Mouse (Mus musculus) forebrain, postnatal 0 days (tissue): ENCODE data around the gene Dock1. TPM values are rescaled to one million over a fixed set of nuclear protein-coding genes. Genes with fewer than 3 reads are reported as not detected.

Source experiments
- ATAC-seq: fragments of 200-750 bp; cut with Nextera tagmentation; 2 replicates; pipeline ENCODE4 v1.8.0; 2017; ENCODE audit warnings: mild to moderate bottlenecking, moderate library complexity
- DNase-seq: peaks from one replicate; pipeline ENCODE4 v3.0.0-alpha.2; 2015
- H3K27ac ChIP-seq: fragments of 300-500 bp; sonication (generic); 2 replicates; pipeline ENCODE4 v1.5.1; 2014; ENCODE audit warnings: low read depth, mild to moderate bottlenecking, antibody characterized with exemption, low read length, moderate library complexity, mixed read lengths
- H3K27me3 ChIP-seq: fragments of 300-500 bp; sonication (generic); 2 replicates; pipeline ENCODE4 v1.6.1; 2014; ENCODE audit warnings: mild to moderate bottlenecking, low read length, mixed read lengths; ENCODE audit not compliant: insufficient read depth
- H3K36me3 ChIP-seq: fragments of 300-500 bp; sonication (generic); 2 replicates; pipeline ENCODE4 v1.6.1; 2014; ENCODE audit warnings: mild to moderate bottlenecking, moderate library complexity; ENCODE audit not compliant: insufficient read depth
- H3K4me1 ChIP-seq: fragments of 300-500 bp; sonication (generic); 2 replicates; pipeline ENCODE4 v1.6.1; 2014; ENCODE audit warnings: antibody characterized with exemption; ENCODE audit not compliant: insufficient read depth
- H3K4me2 ChIP-seq: fragments of 300-500 bp; sonication (generic); 2 replicates; pipeline ENCODE4 v1.6.1; 2014; ENCODE audit warnings: low read depth, mild to moderate bottlenecking, moderate library complexity
- H3K4me3 ChIP-seq: fragments of 300-500 bp; sonication (generic); 2 replicates; pipeline ENCODE4 v1.5.1; 2014; ENCODE audit warnings: low read depth, low read length, mixed read lengths
- H3K9ac ChIP-seq: fragments of 300-500 bp; sonication (generic); 2 replicates; pipeline ENCODE4 v1.6.1; 2014; ENCODE audit warnings: mild to moderate bottlenecking
- H3K9me3 ChIP-seq: fragments of 300-500 bp; sonication (generic); 2 replicates; pipeline ENCODE4 v1.6.1; 2016; ENCODE audit warnings: low read length
- CTCF ChIP-seq: sonication (generic); IDR thresholded peaks from 2 replicates; pipeline ENCODE4 v1.5.1; 2016; ENCODE audit warnings: antibody characterized with exemption, control low read depth, low read depth
- WGBS: fragments of 180-500 bp; shearing (Covaris S2); extraction: QIAGEN DNeasy Blood & Tissue Kit; methylation state at CpG from one replicate; pipeline ENCODE4 v1.1.7; 2014; 5-methylcytosine and 5-hydroxymethylcytosine counted together
- polyA plus RNA-seq: library from polyadenylated mRNA; unstranded; fragments of >200 nt; fragmentation: Nextera tagmentation; extraction: Ambion mirVana; gene quantifications from 2 replicates; pipeline ENCODE4 v1.2.1, GENCODE M21; 2015
- total RNA-seq: library from RNA; depleted of rRNA; stranded (reverse); fragments of >200 nt; gene quantifications from 2 replicates; pipeline ENCODE4 v1.2.3, GENCODE M21; 2014

Gene Dock1
- total and polyA plus RNA-seq, 2 experiments from 2014 or later: 5.5 to 12.6 TPM

DNA sequence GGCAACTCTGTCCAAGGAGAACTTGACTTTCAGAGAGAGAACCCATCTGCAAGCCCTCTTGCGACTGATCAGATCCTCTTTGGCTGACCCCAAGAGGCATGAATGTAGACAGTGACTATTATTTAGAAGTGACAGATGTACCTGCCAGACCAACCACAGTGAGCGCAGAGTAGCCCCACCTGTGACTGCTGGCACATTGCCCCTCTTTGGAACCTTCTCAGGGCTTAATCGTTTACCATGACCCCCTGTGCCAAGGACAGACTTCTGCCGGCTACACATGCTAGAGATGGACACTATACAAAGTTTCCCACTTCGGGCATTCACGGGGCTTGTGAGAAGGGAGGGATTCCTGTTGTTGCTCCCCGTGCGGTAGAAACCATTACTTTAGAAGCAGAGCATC is 413.0 kb downstream of the Dock1 start:
- no peak overlapping the region for H3K4me3 ChIP-seq
- no peak for ATAC-seq
- H3K27me3 ChIP-seq: no peaks in the 10 kb centered on the region
- H3K9me3 ChIP-seq: no peaks in the 10 kb centered on the region
- H3K4me2 ChIP-seq: no peak overlapping the region
- H3K9ac ChIP-seq: no peak overlapping the region
- TF ChIP-seq CTCF: no peak
- H3K4me1 ChIP-seq: no peaks in the 10 kb centered on the region
- no peaks in the 10 kb centered on the region for H3K36me3 ChIP-seq
- DNase-seq: no peak
- no peak overlapping the region for H3K27ac ChIP-seq
- WGBS: 86% methylated on average over 8 of the region's 8 CpGs

DNA sequence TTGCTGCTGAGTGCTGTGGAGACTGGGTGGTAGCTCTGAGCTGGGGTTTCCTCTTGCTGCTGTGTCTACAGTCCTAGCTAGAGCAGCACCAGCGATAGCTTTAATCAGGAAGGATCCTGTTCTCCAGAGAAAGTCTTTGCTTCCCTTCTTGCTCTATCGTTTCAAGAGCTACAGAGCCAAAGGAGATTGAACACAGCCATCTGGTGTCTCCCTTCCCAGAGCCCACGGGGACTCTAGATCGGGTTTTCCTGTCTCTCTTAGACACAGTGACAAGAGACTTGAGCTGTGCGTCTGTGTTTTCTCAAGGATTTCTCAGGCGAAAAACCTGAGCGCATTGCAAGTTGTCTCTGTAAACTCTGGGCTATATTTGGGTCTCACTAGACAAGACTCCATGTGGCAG is 413.6 kb downstream of the Dock1 start:
- no peak for DNase-seq
- 79% methylated on average over 7 of the region's 7 CpGs for WGBS
- no peak for TF ChIP-seq CTCF

DNA sequence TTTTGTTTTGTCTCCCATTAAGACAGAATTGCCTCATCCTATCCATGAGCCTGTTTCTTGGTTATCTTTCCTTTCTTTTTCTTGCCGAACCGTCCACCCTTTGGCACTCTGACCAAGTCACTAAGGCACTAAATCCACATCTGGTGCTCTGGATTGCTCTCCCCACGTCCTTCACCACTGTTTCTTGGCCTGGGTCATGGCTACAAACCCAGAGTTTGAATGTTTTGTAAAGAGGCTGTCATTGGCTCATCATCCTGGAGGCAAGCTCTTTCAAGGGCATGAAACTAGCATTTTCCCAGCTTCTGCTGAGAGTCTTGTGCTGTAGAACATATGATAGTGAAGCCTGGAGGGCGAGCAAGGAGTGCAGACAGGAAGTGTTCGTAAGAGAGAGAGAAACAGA is 416.1 kb downstream of the Dock1 start:
- no peak for DNase-seq
- Histone ChIP-seq H3K27ac (no peak overlapping the region), H3K36me3 (no peaks in the 10 kb centered on the region), H3K4me3 (no peak overlapping the region), H3K9me3 (no peaks in the 10 kb centered on the region), H3K27me3 (no peaks in the 10 kb centered on the region), H3K4me2 (no peak overlapping the region), H3K9ac (no peak overlapping the region), H3K4me1 (no peaks in the 10 kb centered on the region)
- TF ChIP-seq CTCF: no peak
- WGBS: 89% methylated on average over 5 of the region's 5 CpGs
- ATAC-seq: no peak

More for the DNA sequence above, 413.6 kb downstream of the Dock1 start:
- H3K27ac ChIP-seq: no peak overlapping the region
- no peak overlapping the region for H3K4me3 ChIP-seq
- no peak for ATAC-seq
- H3K4me2 ChIP-seq: no peak overlapping the region
- H3K4me1 ChIP-seq: no peaks in the 10 kb centered on the region
- H3K27me3 ChIP-seq: no peaks in the 10 kb centered on the region
- H3K9ac ChIP-seq: no peak overlapping the region
- H3K9me3 ChIP-seq: no peaks in the 10 kb centered on the region
- H3K36me3 ChIP-seq: no peaks in the 10 kb centered on the region

DNA sequence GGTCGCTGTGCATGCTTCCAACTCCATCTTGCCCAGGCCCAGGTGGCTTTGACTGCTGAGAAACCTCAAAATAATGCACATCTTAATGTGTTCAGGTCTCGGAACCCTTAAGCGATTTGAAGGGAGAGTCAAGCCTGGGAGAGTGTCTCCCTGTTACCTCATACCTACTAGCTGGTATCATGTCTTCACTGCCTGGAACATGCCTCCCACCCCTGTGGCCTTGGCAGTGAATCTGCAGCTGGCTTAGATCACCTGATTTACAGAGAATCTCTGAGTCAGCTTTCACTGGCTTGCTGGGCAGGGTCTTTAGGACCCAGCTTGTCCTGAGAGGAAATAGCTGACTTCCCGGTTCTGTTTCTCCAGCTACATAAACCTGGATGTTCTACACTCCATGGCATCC is 419.2 kb downstream of the Dock1 start:
- no peak overlapping the region for H3K27ac ChIP-seq
- no peak for TF ChIP-seq CTCF
- H3K4me3 ChIP-seq: no peak overlapping the region
- 91% methylated on average over 4 of the region's 4 CpGs for WGBS
- ATAC-seq (no peak), DNase-seq (no peak)
- H3K4me1 ChIP-seq: no peaks in the 10 kb centered on the region
- no peaks in the 10 kb centered on the region for H3K9me3 ChIP-seq
- no peaks in the 10 kb centered on the region for H3K36me3 ChIP-seq
- no peaks in the 10 kb centered on the region for H3K27me3 ChIP-seq
- H3K4me2 ChIP-seq: no peak overlapping the region
- no peak overlapping the region for H3K9ac ChIP-seq

DNA sequence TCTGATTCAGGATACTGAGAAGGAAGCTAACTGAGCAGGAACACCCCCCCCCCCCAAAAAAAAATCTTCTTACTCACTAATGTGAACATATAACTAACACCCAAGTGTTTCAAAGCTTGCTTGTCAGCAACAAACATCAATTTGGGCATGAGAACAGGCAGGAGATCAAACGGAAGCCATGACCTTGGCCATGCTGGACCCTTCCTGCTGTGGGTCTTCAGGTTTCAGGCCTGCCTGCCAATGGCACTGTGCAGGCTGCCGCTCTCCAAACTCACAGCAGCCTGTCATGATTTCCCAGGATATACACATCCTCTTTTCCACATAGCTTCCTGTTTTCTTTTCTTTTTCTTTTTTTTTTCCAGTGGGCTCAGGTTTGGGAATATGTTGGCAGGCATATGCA is 423.4 kb downstream of the Dock1 start:
- H3K9me3 ChIP-seq: no peaks in the 10 kb centered on the region
- H3K4me3 ChIP-seq: no peak overlapping the region
- no peaks in the 10 kb centered on the region for H3K4me1 ChIP-seq
- H3K4me2 ChIP-seq: no peak overlapping the region
- no peaks in the 10 kb centered on the region for H3K36me3 ChIP-seq
- DNase-seq: no peak
- no peak overlapping the region for H3K27ac ChIP-seq
- H3K27me3 ChIP-seq: no peaks in the 10 kb centered on the region
- no peak for TF ChIP-seq CTCF
- no peak overlapping the region for H3K9ac ChIP-seq
- no peak for ATAC-seq
- 76% methylated on average over 2 of the region's 2 CpGs for WGBS

DNA sequence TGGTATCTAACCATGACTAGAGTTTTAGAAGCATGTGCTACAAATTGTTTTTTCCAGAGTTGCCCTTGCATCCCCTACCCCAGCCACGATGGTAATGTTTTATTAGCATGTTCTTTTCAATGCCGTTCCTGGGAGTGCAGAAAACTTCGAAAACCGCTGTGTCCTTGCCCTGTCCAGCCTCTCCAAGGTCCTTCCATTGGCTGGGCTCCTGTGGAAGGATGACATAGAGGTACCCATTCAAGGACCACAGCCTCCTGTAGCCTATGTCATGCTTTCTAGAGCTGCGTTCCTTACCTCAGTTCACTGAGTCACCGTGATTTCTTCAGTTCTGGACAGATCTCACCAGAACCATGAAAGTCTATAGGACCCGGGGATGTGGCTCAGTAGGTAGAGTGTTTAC is 431.5 kb downstream of the Dock1 start:
- 95% methylated on average over 7 of the region's 7 CpGs for WGBS

DNA sequence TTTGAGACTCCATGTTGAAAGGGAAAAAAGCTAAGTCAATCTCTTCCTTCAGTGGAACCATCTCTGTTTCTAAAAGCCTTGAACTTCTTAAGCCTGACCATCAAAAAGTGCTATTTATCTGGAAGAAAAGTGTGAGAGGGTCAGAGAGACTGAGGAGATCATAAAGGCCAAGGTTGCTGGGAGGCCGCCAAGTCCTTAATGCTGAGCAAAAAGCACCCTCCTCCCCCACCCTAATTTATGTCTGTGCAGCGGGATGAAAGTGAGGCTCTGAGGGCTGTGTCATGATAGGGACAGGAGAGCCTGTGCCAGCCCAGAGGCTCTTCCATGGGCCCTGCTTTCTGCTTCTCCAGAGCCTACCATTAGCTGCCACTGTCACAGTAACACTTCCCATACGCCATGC is 436.1 kb downstream of the Dock1 start:
- ATAC-seq (no peak), DNase-seq (no peak)
- Histone ChIP-seq H3K4me2 (no peak overlapping the region), H3K36me3 (no peaks in the 10 kb centered on the region), H3K27me3 (no peaks in the 10 kb centered on the region), H3K9ac (no peak overlapping the region), H3K4me1 (no peaks in the 10 kb centered on the region), H3K9me3 (no peaks in the 10 kb centered on the region), H3K27ac (no peak overlapping the region), H3K4me3 (no peak overlapping the region)
- no peak for TF ChIP-seq CTCF
- WGBS: 64% methylated on average over 3 of the region's 3 CpGs

More for the DNA sequence above, 431.5 kb downstream of the Dock1 start:
- H3K4me1 ChIP-seq: no peaks in the 10 kb centered on the region
- TF ChIP-seq CTCF: no peak
- no peaks in the 10 kb centered on the region for H3K27me3 ChIP-seq
- H3K36me3 ChIP-seq: no peaks in the 10 kb centered on the region
- ATAC-seq (no peak), DNase-seq (no peak)
- no peak overlapping the region for H3K4me2 ChIP-seq
- no peak overlapping the region for H3K4me3 ChIP-seq
- no peaks in the 10 kb centered on the region for H3K9me3 ChIP-seq
- H3K9ac ChIP-seq: no peak overlapping the region
- H3K27ac ChIP-seq: no peak overlapping the region

DNA sequence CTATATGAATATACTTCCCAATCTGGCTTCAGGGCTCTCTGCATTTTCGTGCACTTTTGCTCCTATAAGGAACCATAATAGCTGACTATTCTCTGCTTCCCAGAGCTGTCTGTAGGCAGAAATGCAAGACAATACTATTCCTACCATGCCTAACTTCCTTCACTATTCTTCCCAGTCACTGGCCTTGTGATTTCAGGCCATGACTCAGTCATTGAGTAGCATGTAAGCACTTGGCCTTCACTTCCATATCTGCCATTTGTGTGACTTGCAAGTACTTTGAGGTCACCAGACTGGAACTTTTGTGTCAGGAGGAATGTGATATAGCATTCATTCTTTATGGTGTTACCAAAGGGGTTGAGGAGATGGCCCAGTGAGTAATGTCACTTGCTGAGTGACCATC is 439.9 kb downstream of the Dock1 start:
- Histone ChIP-seq H3K4me3 (no peak overlapping the region), H3K4me1 (no peaks in the 10 kb centered on the region), H3K27ac (no peak overlapping the region), H3K36me3 (no peaks in the 10 kb centered on the region), H3K9ac (no peak overlapping the region), H3K4me2 (no peak overlapping the region), H3K9me3 (no peaks in the 10 kb centered on the region), H3K27me3 (no peaks in the 10 kb centered on the region)
- DNase-seq (no peak), ATAC-seq (no peak)
- no peak for TF ChIP-seq CTCF
- WGBS: 97% methylated on average over 1 of the region's 1 CpGs
